Mouse (Mus musculus): ENCODE measurements around the gene Scn11a.
A peak's percentile ranks its signal among the peaks of the same experiment; 100 is the strongest.

The Scn11a gene

GRCm38 (mm10) chr9:119795254-119795912, 29.9 kb downstream of the Scn11a start:
- DNase-seq (ENCODE audit: low read depth, low spot score): no peak

- no peak for DNase-seq (ENCODE audit: low read depth, low spot score)
Observed at GRCm38 (mm10) chr9:119794470-119794869, 30.8 kb downstream of the Scn11a start.

- DNase-seq (ENCODE audit: low read depth, low spot score): peak; percentile 75
Observed at GRCm38 (mm10) chr9:119792505-119792904, 32.8 kb downstream of the Scn11a start.

GRCm38 (mm10) chr9:119780901-119781300, 44.4 kb downstream of the Scn11a start:
- DNase-seq (ENCODE audit: low read depth, low spot score): no peak

- no peak for DNase-seq (ENCODE audit: low read depth, low spot score)
Observed at GRCm38 (mm10) chr9:119776661-119777060, 48.6 kb downstream of the Scn11a start.

GRCm38 (mm10) chr9:119768585-119768984, 56.7 kb downstream of the Scn11a start:
- DNase-seq (ENCODE audit: low read depth, low spot score): peak; percentile 55

DNA sequence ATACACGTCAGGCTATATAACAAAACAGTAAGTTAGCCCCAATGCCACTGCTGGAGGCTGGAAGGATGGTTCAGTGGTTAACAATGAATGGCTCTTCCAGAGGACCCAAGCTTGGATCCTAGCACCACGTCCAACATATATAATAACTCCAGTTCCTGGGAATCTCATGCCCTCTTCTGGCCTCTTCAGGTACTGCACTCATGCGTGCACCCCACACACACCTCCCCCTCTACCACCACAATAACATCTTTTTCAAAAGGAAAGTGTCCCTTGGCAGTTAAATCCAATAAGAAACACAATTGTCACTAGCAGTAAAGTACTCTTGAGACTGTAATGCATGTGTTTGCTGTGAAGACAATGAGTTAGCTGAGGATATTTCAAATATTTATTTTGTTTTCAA, 65.0 kb downstream of the Scn11a start:
- no peak for DNase-seq (ENCODE audit: low read depth, low spot score)

GRCm38 (mm10) chr9:119759457-119759856, 65.8 kb downstream of the Scn11a start:
- DNase-seq (ENCODE audit: low read depth, low spot score): no peak

GRCm38 (mm10) chr9:119751507-119751906, 73.7 kb downstream of the Scn11a start:
- peak; percentile 42 for DNase-seq (ENCODE audit: low read depth, low spot score)

DNA sequence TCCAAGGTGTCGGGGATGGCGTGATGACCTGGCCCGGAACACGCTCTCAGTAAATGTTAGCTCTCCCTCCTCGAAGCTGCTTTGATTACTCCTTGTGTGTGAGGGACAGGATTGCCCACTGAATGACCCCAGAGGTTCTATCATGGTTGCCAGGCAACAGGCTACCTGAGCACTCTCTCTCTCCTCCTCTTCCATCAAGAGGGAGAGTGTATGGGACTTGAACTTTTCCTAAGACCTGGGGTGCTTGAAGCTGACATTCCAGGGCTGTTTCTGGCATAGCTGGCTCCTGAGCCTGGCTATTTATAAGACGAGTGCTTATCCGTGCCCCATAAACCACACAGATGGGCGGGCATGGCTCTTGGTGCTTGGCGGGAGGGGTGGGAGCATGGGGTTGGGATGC, 76.1 kb downstream of the Scn11a start:
- no peak for DNase-seq (ENCODE audit: low read depth, low spot score)

DNA sequence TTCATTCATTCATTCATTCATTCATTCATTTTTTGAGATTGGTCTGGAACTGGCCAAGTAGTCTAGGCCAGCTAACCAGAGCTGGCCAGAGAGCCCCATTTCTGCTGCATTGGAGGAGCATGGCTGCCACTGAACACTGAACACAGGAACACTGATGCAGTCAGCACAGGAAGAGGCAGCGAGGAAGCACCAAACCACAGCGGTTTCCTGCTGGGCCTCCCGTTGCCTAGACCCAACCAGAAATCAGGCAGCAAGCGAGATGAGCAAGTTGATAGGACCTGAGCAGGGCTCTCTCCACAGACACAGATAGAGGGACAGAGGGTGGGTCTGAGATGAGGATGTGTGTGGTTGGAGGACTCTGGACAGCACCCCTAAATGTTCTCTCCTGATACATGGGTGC, 81.4 kb downstream of the Scn11a start:
- no peak for DNase-seq (ENCODE audit: low read depth, low spot score)

GRCm38 (mm10) chr9:119743312-119743711, 81.9 kb downstream of the Scn11a start:
- no peak for DNase-seq (ENCODE audit: low read depth, low spot score)

GRCm38 (mm10) chr9:119741101-119741786, 84.0 kb downstream of the Scn11a start:
- no peak for DNase-seq (ENCODE audit: low read depth, low spot score)

DNA sequence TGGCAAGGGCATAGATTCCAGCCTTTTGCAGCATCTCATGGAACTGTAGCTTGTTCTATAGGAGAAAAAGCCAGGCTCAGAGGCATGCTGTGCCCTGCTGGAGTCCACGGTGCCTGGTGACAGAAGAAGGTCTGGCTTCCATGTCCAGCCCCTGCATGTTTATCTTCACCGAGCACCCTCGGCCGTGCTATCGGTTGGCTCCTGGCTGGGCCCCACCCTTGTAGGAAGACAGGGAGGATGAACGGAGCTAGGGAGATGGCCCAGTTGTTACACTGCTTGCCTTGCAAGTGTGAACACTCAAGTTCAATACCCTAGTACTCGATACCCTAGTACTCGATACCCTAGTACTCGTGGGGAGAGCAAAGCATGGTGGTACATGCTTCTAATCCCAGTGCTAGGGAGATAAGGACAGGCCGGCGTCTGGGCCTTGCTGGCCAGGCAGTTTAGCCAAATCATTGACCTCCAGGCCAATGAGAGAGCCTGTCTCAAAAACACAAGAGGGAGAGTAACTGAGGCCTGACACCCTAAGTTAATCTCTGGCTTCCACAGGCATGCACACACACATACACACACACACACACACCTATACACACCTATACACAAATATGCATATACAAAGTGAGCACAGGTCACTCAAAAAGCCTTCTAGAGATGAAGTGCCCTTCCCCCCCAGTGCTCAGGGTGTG, 96.7 kb downstream of the Scn11a start:
- DNase-seq (ENCODE audit: low read depth, low spot score): no peak

- DNase-seq (ENCODE audit: low read depth, low spot score): no peak
Observed at GRCm38 (mm10) chr9:119726990-119727389, 98.3 kb downstream of the Scn11a start.

- DNase-seq (ENCODE audit: low read depth, low spot score): no peak
Observed at GRCm38 (mm10) chr9:119725293-119725862, 99.9 kb downstream of the Scn11a start.

DNA sequence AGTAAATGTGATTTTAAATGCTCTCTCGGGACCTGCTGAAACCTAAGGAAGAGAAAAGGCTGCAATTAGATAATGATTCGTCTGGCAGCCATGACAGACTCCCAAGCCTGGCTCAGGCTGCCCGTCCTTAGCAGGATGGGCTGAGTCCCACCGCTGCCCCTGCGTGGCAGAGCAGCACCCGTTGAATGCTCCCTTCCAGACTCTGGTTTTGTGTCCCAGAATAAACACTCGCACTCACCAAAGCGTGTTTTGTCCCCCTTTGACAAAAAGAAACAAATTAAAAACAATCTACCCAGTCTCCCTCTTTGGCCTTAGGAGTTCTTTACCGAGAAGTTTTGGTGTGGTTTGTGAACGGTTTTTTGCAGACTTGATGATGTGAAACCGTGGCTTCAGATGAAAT, 106.0 kb downstream of the Scn11a start, which contains the start of gene Scn10a:
Scn10a (minus strand) TSS at position 101 of the 400 bp plus-strand sequence.
- DNase-seq (ENCODE audit: low read depth, low spot score): no peak

- peak; percentile 19 for DNase-seq (ENCODE audit: low read depth, low spot score)
Observed at GRCm38 (mm10) chr9:119706700-119707099, 118.6 kb downstream of the Scn11a start.

Measured in A20 (cell line).